Mouse (Mus musculus): ENCODE measurements at regions not wholly inside any gene's neighbourhood (a gene's known extent, or its start where the extent isn't known, plus 50 kb on each side); places are given as distances from the start of the nearest gene placed in this dataset.

DNA sequence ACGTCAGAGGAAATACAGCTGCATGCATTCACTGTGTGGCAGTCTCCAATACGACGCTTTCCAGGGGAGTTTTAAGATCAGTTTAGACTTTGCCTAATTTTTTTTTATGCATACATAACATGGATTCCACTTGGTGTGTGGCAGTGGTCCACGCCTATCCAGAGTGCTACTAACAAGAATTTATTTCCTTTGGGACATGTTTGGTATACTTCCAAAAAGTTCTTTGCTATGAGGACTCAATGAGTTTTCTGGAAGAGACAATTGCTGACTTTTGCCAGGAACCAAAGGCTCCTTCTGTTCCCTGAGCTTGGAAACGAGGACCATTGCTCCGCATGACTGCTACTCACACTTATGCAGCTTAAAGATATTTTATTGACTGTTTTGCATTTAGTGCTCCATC lies 59.2 kb downstream of the Marcks start:
- no peak overlapping the region for H3K4me3 ChIP-seq (ENCODE audit: insufficient read depth, low read depth, low read length)
- H3K36me3 ChIP-seq (ENCODE audit: control insufficient read depth, insufficient read depth, low read length) = no peaks in the 10 kb centered on the region
- H3K27ac ChIP-seq (ENCODE audit: insufficient read depth, low read depth, low read length) = peak overlapping the region; percentile 42; the same call in 1 of the 2 replicates
- no peaks in the 10 kb centered on the region for H3K27me3 ChIP-seq (replicated peaks; ENCODE audit: control insufficient read depth, insufficient read depth, low read length)
- no peaks in the 10 kb centered on the region for H3K4me1 ChIP-seq (ENCODE audit: control insufficient read depth, insufficient read depth, low read length)
- no peak for TF ChIP-seq CTCF (conservative IDR thresholded peaks at IDR 0.05; ENCODE audit: insufficient read depth, insufficient read length, low read depth, low read length)
- no peak for TF ChIP-seq POLR2A (IDR thresholded peaks at IDR 0.05; ENCODE audit: low read depth, low read length)
- WGBS = 62% methylated on average over 6 of the region's 6 CpGs
- DNase-seq = peak; percentile 34

GRCm38 (mm10) chr10:37078439-37078838 lies 60.3 kb downstream of the Marcks start:
- 14% methylated on average over 5 of the region's 5 CpGs for WGBS
- no peak overlapping the region for H3K27ac ChIP-seq (ENCODE audit: insufficient read depth, low read depth, low read length)
- peak; percentile 94 for DNase-seq
- no peaks in the 10 kb centered on the region for H3K27me3 ChIP-seq (replicated peaks; ENCODE audit: control insufficient read depth, insufficient read depth, low read length)
- no peaks in the 10 kb centered on the region for H3K36me3 ChIP-seq (ENCODE audit: control insufficient read depth, insufficient read depth, low read length)
- H3K4me3 ChIP-seq (ENCODE audit: insufficient read depth, low read depth, low read length) = no peak overlapping the region
- TF ChIP-seq CTCF (conservative IDR thresholded peaks at IDR 0.05; ENCODE audit: insufficient read depth, insufficient read length, low read depth, low read length) (no peak), POLR2A (IDR thresholded peaks at IDR 0.05; ENCODE audit: low read depth, low read length) (no peak)
- no peaks in the 10 kb centered on the region for H3K4me1 ChIP-seq (ENCODE audit: control insufficient read depth, insufficient read depth, low read length)

- Histone ChIP-seq H3K4me3 (ENCODE audit: insufficient read depth, low read depth, low read length) (no peak overlapping the region), H3K36me3 (ENCODE audit: control insufficient read depth, insufficient read depth, low read length) (no peaks in the 10 kb centered on the region), H3K27me3 (replicated peaks; ENCODE audit: control insufficient read depth, insufficient read depth, low read length) (no peaks in the 10 kb centered on the region), H3K4me1 (ENCODE audit: control insufficient read depth, insufficient read depth, low read length) (no peaks in the 10 kb centered on the region), H3K27ac (ENCODE audit: insufficient read depth, low read depth, low read length) (peak overlapping the region; percentile 80)
- no peak for TF ChIP-seq CTCF (conservative IDR thresholded peaks at IDR 0.05; ENCODE audit: insufficient read depth, insufficient read length, low read depth, low read length)
- no peak for TF ChIP-seq POLR2A (IDR thresholded peaks at IDR 0.05; ENCODE audit: low read depth, low read length)
- WGBS = 98% methylated on average over 2 of the region's 2 CpGs
- no peak for DNase-seq
Observed at GRCm38 (mm10) chr10:37077741-37078140, 61.0 kb downstream of the Marcks start.

DNA sequence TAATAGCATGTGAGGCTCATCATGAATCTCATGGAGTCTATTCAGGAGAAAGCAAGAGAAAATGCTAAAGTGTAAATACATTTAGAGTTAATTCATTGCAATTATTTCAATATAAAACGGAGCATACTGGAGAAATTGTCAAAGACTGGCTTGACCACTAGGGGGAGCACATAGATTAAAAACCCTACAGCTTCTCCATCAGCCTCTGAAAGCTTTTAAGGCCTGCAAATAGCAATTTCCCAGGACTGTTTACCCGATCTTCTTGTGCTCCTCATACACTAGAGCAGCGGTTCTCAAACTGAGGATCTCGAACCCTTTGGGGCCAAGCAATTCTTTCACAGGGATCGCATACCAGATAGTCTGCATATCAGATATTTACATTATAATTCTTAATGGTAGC lies 65.9 kb downstream of the Marcks start:
- 10% methylated on average over 5 of the region's 5 CpGs for WGBS
- H3K36me3 ChIP-seq (ENCODE audit: control insufficient read depth, insufficient read depth, low read length) = no peaks in the 10 kb centered on the region
- no peak for TF ChIP-seq POLR2A (IDR thresholded peaks at IDR 0.05; ENCODE audit: low read depth, low read length)
- peak; percentile 18; the same call in 1 of the 2 replicates for TF ChIP-seq CTCF (conservative IDR thresholded peaks at IDR 0.05; ENCODE audit: insufficient read depth, insufficient read length, low read depth, low read length)
- no peaks in the 10 kb centered on the region for H3K4me1 ChIP-seq (ENCODE audit: control insufficient read depth, insufficient read depth, low read length)
- H3K4me3 ChIP-seq (ENCODE audit: insufficient read depth, low read depth, low read length) = no peak overlapping the region
- no peak overlapping the region for H3K27ac ChIP-seq (ENCODE audit: insufficient read depth, low read depth, low read length)
- H3K27me3 ChIP-seq (replicated peaks; ENCODE audit: control insufficient read depth, insufficient read depth, low read length) = no peaks in the 10 kb centered on the region
- DNase-seq = peak; percentile 80

DNA sequence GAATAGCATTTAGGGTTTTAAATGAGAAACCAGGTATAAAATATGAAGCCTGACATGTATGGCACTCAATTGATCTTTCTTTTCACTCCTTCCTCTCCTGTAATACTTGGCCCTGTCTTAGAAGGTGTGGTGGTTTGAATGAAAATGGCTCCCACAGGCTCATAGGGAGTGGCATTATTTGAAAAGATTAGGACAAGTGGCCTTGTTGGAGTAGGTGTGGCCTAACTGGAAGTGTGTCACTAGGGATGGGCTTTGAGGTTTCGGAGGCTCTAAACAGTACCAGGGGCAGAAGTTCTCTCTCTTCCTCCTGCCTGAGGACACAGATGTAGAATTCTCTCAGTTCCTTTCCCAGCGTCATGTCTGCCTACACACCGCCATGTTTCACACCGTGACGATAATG lies 66.7 kb downstream of the Marcks start:
- Histone ChIP-seq H3K27ac (ENCODE audit: insufficient read depth, low read depth, low read length) (no peak overlapping the region), H3K4me1 (ENCODE audit: control insufficient read depth, insufficient read depth, low read length) (no peaks in the 10 kb centered on the region), H3K27me3 (replicated peaks; ENCODE audit: control insufficient read depth, insufficient read depth, low read length) (no peaks in the 10 kb centered on the region), H3K36me3 (ENCODE audit: control insufficient read depth, insufficient read depth, low read length) (no peaks in the 10 kb centered on the region), H3K4me3 (ENCODE audit: insufficient read depth, low read depth, low read length) (no peak overlapping the region)
- TF ChIP-seq CTCF (conservative IDR thresholded peaks at IDR 0.05; ENCODE audit: insufficient read depth, insufficient read length, low read depth, low read length) = no peak
- no peak for TF ChIP-seq POLR2A (IDR thresholded peaks at IDR 0.05; ENCODE audit: low read depth, low read length)
- DNase-seq = no peak
- WGBS = 93% methylated on average over 5 of the region's 5 CpGs

DNA sequence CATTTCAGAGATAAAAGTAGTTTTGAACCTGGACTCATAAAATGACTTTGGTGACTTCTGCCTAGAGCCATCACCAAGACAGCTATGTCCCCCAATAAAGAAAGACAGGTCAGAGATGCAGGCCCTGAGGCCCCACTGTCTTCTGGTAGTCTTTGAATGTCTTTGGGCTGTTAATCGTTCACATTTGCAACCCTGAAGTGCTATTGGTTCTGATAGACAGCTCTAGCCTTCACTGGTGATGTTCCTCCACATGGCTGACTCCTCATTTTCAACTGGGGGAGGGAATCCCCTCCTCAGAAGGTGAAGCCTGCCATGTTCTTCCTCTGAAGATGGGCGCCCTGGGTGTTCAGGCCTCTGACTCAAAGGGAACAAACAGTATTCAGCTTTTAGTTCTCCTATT lies 67.3 kb downstream of the Marcks start:
- DNase-seq = no peak
- 87% methylated on average over 2 of the region's 2 CpGs for WGBS
- no peaks in the 10 kb centered on the region for H3K27me3 ChIP-seq (replicated peaks; ENCODE audit: control insufficient read depth, insufficient read depth, low read length)
- H3K4me3 ChIP-seq (ENCODE audit: insufficient read depth, low read depth, low read length) = no peak overlapping the region
- H3K36me3 ChIP-seq (ENCODE audit: control insufficient read depth, insufficient read depth, low read length) = no peaks in the 10 kb centered on the region
- TF ChIP-seq CTCF (conservative IDR thresholded peaks at IDR 0.05; ENCODE audit: insufficient read depth, insufficient read length, low read depth, low read length) = no peak
- no peak for TF ChIP-seq POLR2A (IDR thresholded peaks at IDR 0.05; ENCODE audit: low read depth, low read length)
- no peak overlapping the region for H3K27ac ChIP-seq (ENCODE audit: insufficient read depth, low read depth, low read length)
- no peaks in the 10 kb centered on the region for H3K4me1 ChIP-seq (ENCODE audit: control insufficient read depth, insufficient read depth, low read length)
